Mouse (Mus musculus) heart, postnatal 25 days (tissue): ENCODE measurements around the gene Rassf4. TPM values are rescaled to one million over a fixed set of nuclear protein-coding genes. Genes with fewer than 3 reads are reported as not detected.

ENCODE experiments used
- DNase-seq: peaks from one replicate; pipeline ENCODE4 v3.0.0; 2022; ENCODE audit warnings: low spot score
- intact Hi-C: fragments of 180-260 bp; cut with DNase I; formaldehyde crosslinking; loops from one replicate; pipeline ENCODE4 v1.15.1; 2025
- total RNA-seq, 2 experiments: library from RNA; stranded (reverse); gene quantifications; 2 replicates each; pipeline ENCODE4 v1.2.3; 2021

Gene Rassf4
- 1 to 10 TPM; 5.8 to 8.2 TPM for total RNA-seq

DNA sequence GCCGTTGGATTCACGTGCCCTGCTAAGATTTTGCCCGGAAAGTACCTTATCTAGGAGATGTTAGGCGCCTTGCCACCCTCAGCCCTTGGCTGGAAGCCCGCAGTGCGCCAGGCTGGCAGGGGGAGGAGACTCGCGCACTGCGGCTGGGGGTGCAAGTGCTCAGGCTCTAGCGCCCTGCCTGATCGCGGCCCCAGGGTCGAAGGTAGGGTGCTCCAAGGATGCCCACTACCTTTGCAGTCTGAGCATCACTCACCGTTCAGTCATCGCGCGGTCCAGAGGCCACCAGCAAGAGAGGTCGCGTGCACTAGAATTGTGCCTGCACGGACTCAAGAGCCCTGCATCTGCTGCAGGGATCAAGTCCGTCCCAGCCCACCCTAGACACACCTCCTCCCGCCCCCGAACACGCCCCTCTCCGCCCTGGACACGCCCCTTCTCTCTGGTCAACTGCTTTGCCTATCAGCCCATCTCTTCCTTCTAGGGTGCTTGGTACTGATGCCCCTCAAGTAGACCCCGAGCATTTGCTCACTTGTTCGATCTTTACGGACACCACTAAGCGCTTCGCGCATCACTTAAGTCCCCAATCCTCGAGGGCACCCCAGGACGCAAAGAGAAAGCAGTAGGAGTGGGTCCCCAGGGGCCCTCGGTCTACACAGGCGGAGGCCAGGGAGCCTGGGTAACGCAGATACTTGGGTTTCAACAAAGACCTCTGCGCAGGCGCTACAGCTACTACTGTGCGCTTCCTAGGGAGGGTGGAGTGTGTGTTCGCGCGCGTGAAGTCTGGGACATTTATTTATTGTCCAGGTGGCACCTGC, at the start of gene Rassf4:
Gene Rassf4, minus strand, starts transcription at position 482 of the 812 bp plus-strand sequence.
- DNase-seq: peak; percentile 71
- intact Hi-C loops: no loop called here

DNA sequence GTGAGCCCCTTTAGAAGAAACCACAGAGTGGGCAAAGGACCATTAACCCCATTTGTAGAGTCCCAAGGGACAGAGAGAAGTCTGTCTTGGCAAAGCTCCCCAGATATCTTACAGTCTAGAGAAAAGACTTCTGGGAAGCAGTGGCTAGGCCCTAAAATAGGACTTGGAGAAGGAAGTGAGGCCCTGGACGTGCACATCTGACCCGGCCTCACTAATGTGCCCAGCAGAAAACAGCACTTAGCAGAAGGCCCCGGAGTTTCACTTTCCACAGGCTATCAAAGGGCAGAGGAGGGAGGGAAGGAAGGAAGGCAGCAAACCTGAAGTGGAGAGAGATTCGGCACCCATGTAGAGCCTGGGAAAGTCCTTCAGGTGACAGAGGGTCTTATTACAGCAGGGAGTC, 45.2 kb upstream of the Rassf4 start:
- DNase-seq: no peak
- intact Hi-C loops: no loop called here

DNA sequence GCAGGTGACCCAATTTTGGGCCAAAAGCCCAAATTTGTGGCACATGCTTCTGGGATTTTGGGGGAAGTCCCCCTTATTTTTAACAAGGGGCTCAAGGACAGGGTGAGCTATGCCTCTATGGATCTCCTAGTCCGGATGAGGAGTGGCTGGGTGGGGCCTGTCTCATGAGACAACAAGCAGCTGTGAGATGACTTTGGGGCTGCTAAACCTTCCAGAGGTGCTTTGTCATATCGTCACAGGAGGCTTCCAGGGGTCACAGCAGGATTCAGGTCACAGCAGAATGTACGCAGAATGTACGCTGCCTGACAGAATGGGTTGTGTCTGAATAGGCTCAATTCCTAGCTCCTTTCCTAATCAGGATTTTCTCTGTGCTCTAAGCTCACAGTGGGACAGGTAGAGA, 44.6 kb upstream of the Rassf4 start:
- no peak for DNase-seq
- intact Hi-C loops: no loop called here

DNA sequence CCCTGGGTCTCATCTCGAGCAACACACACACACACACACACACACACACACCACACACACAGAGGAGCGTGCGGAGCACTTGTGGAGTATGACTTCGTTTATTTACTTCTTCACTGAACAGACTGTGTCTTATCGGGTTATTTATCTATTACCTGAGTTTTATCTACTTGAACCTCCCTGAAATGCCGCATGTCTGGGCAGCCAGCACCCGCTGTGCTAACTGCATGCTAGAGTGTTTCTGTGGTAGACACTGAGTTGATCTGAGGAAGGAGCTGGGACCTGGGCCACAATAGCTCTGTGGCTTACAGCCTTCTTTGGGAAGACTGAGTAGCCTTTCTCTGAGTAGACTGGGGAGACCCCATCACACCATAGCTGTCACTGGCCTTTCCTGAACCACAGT, 44.1 kb upstream of the Rassf4 start:
- intact Hi-C loops: no loop called here

DNA sequence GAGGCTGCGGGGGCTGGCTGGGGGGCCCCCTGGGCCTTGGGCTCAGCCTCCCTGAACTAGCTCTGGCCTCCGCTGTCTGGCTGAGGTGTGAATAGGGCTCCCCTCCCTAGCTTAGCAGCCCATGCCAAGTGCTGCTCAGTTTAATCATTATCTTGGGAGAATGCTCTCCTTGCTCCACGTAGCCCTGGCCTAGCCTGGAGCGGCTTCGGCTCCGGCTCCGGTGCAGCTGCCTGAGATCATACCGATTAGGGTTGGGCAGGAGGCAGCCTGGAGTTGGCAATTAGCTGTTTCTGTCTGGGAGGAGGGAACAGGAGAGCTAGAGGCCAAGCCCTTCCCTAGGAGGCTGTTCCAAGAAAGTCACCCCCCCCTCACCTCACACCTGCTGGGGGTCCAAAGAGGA, 42.9 kb upstream of the Rassf4 start, which contains the start of gene Tmem72:
Gene Tmem72, minus strand, starts transcription at position 248 of the 400 bp plus-strand sequence.
- DNase-seq: no peak
- intact Hi-C loops: no loop called here

More for the DNA sequence above, 44.1 kb upstream of the Rassf4 start:
- DNase-seq: no peak

DNA sequence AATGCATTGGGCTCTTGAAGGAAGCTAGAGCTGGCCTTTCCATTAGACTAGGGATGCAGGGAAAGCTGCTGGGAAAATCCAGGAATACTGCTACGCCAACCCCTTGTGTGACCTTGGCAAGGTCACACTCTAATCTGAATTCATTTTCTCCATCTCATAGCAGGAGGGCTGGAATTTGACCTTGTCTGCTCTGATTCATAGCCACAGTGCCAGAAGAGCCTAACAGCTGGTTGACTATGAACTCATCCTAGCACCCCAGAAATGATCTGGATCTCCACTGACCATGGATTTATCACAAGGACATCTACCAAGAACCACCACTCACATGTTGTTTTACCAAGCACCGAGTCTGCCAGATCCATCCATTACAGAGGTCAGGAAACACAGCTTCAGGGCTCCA, 41.4 kb upstream of the Rassf4 start:
- DNase-seq: no peak
- intact Hi-C loops: no loop called here

DNA sequence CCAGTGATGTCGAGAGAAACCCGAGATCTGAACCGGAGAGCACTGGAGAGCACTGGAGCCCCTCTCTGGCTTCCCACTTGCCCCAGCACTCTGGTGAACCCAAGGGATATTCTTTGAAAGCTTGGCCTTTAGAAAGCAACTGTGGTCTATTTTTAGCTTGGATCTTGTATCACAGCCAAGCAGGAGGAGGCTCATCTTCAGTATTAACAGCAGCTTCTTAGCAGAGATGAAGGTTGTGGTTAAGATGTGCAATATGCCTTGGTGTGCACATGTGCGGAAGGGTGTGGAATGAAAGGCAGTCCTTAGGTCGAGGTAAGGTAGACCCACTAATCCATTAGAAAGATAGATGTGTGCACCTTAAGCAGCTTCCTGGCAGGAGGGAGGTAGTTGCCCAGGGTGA, 40.8 kb upstream of the Rassf4 start:
- intact Hi-C loops: no loop called here
- DNase-seq: no peak

DNA sequence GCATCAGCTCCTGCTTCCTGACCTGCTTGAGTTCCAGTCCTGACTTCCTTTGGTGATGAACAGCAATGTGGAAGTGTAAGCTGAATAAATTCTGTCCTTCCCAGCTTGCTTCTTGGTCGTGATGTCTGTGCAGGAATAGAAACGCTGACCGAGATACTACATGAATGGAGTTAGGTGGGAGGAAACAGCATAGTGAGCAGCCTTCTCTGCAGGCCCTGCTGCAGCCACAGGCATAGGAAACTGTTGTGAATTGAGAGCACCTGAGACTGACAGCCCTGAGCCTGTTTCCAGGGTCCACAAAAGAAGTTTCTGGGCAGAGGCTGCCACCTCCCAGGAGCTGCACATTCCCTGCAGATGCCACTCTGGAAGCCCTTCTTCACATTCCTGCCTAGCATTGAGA, 40.2 kb upstream of the Rassf4 start:
- intact Hi-C loops: no loop called here
- DNase-seq: no peak

DNA sequence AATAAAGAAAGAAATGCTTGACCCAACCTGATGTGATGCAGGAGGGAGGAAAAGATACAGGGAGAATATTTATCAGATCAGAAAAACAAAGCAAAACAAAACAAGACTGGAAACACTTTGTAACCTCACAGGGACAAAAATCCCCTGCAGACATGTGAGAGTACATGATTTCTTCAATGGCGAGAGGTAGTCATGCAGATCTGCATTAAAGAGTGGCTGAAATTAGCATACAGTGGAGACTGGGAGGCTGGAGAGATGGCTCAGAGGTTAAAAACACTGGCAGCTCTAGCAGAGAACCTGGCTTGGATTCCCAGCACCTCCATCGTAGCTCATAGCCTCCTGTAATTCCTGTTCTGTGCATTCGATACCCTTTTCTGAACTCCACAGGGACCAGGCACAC, 38.8 kb upstream of the Rassf4 start:
- intact Hi-C loops: no loop called here

DNA sequence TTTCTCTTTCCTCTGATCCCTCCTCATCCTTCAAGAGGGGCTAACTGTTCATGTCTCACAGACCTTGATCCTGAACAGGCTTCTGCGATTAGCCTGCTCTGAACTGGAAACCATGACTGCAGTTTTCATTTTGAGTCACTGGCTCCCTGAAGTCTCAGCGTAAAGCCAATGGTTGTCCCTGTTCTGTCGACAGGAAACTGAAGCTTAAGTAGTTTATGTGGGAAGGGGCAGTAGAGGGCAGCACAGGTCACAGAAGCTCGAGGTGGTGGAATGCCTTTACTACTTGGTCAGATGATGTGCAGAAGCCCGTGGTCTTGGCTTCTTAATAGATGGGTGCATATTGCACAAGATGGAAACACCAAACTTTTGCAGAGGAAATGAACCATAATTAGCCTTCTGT, 38.3 kb upstream of the Rassf4 start:
- no peak for DNase-seq
- intact Hi-C loops: no loop called here

More for the DNA sequence above, 38.8 kb upstream of the Rassf4 start:
- no peak for DNase-seq

DNA sequence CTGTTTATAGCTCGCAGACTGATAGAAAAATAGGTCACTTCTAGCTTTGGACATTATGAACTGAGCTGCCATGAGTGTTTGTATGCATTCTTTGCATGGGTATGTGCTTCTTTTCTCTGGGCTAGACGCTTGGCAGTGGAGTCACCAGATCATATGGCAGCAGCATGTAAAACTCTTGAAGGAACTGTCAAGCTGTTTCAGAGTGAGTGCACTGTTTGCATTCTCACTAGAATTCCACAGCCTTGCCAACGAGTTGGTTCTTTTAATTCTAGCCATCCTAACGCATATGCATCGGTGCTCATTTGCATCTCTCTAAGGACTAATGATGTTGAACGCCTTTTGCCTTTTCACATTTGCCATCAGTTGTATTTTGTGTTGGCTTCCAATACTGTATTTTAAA, 30.6 kb upstream of the Rassf4 start:
- intact Hi-C loops: no loop called here
- DNase-seq: no peak

DNA sequence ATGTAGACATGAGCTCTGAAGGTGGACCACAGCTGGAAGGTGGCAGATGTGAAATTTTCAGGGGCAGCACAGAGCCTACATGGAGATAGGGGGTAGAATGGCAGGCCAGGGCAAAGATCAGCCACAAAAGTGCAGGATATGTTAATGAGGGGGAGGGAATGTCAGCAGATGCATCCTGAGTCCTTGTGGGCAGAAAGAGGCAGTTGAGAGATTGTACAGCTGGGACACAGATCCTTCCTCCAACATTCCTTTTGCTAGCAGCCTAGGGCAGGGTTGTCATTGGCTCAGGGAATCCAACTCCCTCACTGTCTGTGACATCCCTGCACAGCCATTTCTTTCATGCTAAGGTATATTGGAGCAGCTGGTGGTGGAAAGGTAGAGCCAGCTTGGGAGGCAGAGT, 27.1 kb upstream of the Rassf4 start:
- intact Hi-C loops: no loop called here
- no peak for DNase-seq

DNA sequence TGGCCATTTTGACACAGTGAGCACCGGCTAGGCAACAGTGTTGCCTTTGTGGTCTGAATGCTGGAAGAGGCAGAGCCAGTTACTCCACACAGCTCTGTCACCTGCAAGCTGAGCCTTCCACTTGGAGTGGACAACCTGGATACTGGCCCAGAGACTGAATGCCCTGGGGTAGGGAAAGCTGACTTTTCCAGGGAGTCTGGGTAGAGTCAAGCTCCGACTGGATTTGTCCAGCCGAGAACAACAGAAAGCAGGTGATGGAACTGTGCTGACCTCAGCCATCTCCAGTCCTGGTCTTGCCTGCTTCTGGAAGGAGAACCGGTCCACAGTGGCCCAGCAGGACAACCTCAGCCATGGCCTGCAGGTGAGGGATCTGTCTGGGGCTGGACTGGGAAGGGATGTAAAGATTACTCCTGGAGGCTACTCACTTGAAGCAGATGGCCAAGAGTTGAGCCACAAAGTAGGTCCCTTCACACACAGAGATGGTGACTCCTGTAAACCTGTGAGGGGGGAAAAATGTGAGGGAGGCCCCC, 24.2 kb upstream of the Rassf4 start:
- intact Hi-C loops: loop anchor here (5.0 kb wide), 4 partner anchors 46 to 281 kb away; partner anchors contain the start of gene Depp1
- no peak for DNase-seq

DNA sequence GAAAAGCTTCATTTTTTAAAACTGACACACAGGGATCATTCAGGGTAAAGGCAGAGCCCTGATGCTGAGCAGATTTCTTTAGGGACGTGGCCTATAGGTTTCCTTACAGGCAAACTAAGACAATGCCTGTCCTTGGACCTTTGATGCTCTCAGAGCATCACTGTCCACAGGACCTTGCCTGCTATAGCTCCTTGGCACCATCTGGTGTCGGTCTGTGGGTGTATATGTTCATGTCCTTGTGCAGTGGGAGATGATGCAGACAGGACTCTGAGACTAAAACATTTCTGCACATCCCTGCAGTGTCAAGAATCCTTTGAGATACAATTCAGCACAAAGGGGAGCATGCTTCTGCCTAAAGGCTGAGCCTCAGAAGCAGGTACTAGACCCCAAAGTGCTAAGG, 23.7 kb upstream of the Rassf4 start:
- intact Hi-C loops: loop anchor here (5.0 kb wide), 4 partner anchors 45 to 280 kb away; partner anchors contain the start of gene Depp1
- DNase-seq: no peak

DNA sequence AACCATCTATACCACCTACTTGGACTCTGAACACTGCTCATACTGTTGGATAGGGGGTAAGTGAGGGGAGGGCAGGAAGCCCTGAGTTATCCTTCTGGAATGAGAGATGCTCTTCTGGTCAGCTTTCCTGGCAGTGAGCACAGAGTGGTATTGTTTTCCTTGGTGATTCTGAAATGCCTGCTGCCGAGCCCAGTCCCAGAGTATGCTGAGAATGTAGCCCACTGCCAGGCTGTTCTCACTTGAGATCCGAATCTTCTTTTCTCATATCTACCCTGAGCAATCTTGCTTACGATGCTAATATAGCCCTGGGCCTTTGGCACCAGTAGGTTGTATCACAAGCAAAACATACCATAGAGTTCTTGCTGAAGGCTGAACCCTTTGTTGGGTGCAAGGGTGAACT, 20.6 kb upstream of the Rassf4 start:
- no peak for DNase-seq
- intact Hi-C loops: no loop called here

DNA sequence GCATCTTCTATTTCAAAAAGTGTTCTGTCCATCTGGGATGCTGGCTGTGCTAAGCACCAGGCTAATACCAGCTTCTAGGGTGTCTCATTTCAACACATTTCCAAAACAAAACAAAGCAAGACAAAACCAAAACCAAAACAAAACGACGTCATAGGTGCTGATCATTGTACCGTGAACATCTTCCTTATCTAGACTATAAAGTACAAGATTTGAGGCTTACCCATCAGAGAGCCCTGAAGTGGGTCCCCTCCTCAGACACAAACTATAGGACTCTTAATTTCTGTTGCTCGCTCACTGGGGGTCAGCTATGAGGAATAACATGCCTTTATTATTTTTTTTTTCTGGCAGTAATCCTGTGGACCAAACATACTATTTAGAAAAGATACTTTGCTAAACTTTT, 19.9 kb upstream of the Rassf4 start:
- intact Hi-C loops: no loop called here
- no peak for DNase-seq

DNA sequence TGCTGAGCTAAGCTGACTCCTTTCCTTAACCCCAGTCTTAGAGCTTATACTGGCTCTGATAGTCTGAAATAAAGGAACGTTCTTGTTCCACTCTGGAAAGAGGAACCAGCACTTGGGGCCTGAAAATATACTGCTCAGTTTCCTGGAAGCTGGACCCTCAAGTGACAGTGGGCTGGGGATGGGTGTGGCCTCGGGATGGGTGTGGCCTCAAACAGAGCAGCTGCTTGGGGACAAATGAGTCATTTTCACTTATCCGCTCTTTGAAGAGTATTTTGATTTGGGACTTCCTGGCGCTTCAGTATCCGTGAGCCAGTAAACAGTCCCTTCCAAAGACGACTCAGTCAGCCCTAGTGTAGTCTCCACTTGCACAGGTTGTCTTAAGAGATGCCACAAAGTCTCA, 8.6 kb upstream of the Rassf4 start:
- intact Hi-C loops: no loop called here
- DNase-seq: peak; percentile 43

DNA sequence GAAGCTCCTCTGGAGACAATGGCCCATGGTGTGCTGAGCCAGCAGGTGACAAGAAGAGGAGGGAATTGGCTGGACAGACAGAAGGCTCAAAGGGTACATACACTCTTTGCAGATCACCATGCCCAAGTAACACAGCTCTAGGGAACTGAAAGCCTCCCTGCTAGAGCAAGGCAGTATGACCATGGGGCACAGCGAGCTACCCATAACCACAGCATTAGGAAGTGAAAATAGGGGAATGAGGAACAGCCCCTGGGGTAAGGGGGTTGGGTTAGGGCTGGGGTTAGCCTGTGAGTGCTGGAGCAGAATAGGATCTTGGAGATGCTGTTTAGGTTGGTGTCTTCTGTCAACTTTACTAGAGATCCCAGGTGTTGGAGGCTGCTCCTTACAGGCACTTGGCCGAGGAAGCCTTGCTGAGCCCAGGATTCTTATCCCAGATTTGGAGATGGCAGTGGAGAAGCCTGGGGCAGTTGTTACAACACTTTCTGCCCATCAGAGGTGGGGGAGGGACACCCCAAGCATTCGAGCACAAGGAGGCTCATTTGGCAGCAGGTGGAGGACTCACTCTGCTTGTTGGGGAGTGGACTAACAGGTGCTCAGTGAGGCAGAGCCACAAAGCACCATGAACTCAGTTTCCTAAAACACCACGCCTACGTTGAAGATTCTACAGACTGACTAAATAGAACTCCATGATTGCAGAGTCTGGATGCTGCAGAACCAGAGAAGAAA, 6.0 kb upstream of the Rassf4 start:
- peak; percentile 26 for DNase-seq
- intact Hi-C loops: no loop called here

DNA sequence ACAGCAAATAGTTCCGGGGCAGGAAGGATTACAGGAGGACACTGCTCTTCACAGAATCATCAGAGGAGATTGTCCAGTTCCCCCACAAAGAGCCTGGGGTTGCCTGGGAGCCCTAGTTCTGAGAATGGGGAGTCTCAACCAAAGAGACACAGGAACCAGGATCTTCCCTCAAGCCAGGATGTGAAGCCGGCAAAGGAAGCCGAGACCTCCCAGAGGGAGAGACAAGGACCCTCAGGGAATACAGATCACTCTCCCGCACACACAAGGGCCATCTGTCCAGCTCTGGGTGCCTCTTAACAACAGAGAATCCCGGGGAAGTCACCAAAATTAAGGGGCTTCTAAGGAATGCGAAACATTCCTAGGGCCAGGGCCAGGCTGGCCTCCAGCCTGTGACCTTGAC, 3.6 kb upstream of the Rassf4 start:
- intact Hi-C loops: no loop called here
- no peak for DNase-seq

DNA sequence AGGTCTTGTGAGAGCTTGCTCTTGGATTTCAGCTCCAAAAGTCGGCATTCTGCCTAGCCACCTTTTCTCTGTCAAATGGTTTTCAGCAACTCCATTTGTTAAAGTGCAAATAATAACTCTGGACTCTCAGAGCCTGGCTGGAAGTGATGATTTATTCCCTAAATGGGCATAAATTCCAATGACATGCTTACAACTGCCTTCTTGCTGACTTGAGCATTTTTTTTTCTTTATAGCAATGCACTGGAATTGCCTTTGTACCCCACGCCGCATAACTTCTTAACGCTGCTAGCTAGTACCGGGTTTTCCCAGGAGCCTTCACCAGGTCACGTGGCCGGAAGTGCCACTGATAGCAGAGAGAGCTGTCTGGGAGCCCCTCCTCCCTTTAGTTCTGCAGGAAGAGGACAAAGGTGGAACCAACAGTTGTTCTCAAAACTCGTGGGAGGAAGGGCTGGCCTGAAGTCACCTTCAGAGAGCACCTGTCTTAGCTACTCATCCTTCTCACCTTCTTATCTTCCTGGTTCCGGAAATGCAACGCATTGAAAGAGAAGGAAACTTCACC, 2.7 kb upstream of the Rassf4 start:
- intact Hi-C loops: no loop called here
- DNase-seq: no peak
